Mouse (Mus musculus) myocyte (in vitro differentiated cells): ENCODE results near the gene Mrpl42.

Experiments
- CEBPB ChIP-seq: IDR thresholded peaks from 2 replicates; pipeline ENCODE4 v1.6.1; 2011; ENCODE audit warnings: mild to moderate bottlenecking, moderate library complexity; ENCODE audit not compliant: poor library complexity, insufficient read depth, severe bottlenecking
- POLR2A ChIP-seq: IDR thresholded peaks from one replicate; pipeline ENCODE4 v1.6.1; 2011; ENCODE audit warnings: low read depth, mild to moderate bottlenecking, control low read depth, moderate library complexity; ENCODE audit not compliant: insufficient read length
- POLR2AphosphoS2 ChIP-seq: IDR thresholded peaks from one replicate; pipeline ENCODE4 v1.6.1; 2011; ENCODE audit warnings: low read depth, control low read depth; ENCODE audit not compliant: insufficient read length
- REST ChIP-seq: IDR thresholded peaks from one replicate; pipeline ENCODE4 v1.6.1; 2011; ENCODE audit warnings: mild to moderate bottlenecking, control low read depth, moderate library complexity; ENCODE audit not compliant: insufficient read depth, insufficient read length
- USF1 ChIP-seq: IDR thresholded peaks from one replicate; pipeline ENCODE4 v1.6.1; 2011; ENCODE audit warnings: low read depth, mild to moderate bottlenecking, control low read depth, moderate library complexity

GRCm38 (mm10) chr10:95545051-95545450, 43.3 kb upstream of the Mrpl42 start:
- TF ChIP-seq CEBPB (peak; percentile 51; the same call in 1 of the 2 replicates), POLR2A (no peak), USF1 (peak; percentile 81), POLR2AphosphoS2 (peak; percentile 63), REST (no peak)
